Mouse (Mus musculus): Measurements from ENCODE around the gene Gmip.

Gmip gene

GRCm38 (mm10) chr8:69804537-69804936 lies 3.9 kb upstream of the Gmip start:
- DNase-seq, result no peak

DNA sequence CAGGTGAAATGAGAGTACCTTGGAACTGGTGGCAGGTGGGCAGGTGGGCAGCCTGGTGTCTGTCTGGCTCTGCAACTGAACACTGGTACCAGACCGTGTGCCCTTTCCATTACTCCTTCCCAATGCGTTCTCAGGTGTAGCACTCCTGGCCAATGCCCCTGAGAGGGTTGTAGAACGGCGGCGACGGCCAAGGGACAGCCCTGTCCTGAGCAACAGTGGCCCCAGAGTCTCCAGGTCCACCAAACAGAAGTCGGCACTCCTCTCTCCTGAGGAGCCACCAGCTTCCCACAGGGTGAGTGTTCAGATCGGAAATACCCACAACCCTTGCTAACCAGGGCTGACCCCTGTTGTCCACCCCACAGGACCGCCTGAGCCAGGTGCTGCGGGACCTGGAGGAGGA lies 3.4 kb upstream of the Gmip start:
- no peak for DNase-seq

DNA sequence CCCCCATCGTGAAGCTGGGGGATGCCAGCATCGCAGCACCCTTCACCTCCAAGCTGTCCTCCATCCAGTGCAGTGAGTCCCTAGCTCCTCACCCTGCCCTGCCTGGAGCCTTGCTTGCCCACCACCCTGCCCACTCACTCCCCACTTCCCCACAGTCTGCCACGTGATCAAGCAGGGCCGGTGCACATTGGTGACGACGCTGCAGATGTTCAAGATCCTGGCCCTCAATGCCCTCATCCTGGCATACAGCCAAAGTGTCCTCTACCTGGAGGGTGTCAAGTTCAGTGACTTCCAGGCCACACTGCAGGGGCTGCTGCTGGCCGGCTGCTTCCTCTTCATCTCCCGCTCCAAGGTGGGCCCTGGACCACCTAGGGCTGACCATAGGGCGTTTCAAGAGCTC lies 3.0 kb upstream of the Gmip start:
- DNase-seq, result no peak

- DNase-seq, result no peak
These were observed 1.2 kb upstream of the Gmip start for GRCm38 (mm10) chr8:69807236-69807635.

DNA sequence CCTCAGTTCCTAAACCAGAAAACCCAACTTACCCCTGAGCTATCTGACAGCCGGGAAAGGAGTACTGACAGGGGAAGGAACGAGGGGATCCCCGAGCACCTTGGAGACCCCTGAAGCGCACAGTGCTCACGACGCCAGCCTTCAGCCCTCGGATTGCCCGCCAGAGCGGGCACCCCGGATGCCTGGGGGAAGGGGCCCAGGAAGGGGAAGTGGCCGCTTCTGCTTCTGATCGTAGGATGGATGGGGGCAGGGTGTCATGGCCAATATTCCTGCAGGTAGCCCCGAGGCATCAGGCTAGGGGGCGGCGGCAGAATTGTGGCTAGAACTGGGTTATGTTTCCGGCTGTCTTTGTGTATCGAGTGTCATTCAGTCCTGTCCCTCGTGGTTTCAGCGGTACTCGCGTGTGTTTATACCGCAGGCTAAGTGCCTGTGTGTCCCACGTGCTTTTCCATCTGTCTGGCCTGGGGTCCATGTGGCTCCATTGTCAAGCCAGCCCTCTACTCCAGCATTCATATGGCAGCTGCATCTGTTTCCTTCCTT lies 455 bp downstream of the Gmip start:
- no peak for DNase-seq

GRCm38 (mm10) chr8:69809820-69810219 lies 1.3 kb downstream of the Gmip start:
- no peak for DNase-seq

DNA sequence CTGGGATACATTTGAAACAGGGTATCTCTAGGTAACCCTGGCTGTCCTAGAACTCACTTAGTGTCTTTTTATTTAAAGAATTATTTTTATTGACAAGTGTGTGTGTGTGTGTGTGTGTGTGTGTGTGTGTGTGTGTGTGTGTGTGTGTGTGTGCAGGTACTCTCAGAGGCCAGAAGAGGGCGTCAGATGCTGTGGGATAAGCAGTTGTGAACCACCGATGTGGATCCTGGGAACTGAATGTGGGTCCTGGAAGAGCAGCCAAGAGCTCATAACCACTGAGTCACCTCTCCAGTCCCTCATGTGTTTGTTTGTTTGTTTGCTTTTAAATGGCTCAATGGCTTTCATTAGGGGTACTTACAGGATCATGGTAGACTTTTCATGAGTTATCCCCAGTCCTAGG lies 6.4 kb downstream of the Gmip start:
- DNase-seq, result no peak

DNA sequence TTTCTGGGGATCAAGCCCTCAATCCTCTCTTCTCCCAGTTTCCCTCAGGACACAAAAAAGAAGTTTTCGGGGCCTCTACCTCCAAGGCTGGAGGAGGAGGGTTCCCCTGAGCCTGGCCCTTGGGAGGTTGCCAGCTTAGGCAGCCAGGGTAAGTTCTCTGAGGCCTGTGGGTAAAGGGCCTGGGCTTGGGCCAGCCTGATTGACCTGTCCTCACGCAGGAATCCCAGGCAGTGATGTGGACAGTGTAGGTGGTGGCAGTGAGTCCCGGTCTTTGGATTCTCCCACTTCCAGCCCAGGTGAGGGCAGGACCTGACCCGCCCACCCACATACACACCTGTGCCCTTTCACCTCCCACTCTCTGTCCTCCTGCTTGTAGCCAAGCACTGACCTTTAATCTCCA lies 6.9 kb downstream of the Gmip start:
- DNase-seq, result no peak

- DNase-seq, result no peak
These were observed 12.0 kb downstream of the Gmip start for GRCm38 (mm10) chr8:69820466-69820865.

DNA sequence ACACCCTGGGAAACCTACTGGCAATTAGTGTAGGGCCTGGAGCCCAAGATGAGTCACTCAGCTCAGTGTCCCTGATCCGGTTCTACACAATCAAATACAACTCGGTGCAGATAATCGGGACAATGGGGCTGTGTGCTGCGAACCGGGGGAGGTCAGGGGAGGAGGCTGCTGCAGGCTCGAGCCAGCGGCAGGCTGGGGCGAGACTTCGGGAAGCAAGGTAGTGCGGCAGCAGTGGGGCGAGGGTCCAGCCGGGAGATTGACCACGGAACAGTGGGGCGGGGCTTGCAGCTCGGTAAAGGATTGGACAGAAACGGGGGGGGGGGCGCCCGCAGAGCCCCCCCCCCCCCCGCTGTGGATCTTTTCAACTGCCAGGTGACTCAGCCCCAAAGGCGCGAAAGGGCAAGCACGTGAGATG lies 13.5 kb downstream of the Gmip start:
- DNase-seq, result no peak

DNA sequence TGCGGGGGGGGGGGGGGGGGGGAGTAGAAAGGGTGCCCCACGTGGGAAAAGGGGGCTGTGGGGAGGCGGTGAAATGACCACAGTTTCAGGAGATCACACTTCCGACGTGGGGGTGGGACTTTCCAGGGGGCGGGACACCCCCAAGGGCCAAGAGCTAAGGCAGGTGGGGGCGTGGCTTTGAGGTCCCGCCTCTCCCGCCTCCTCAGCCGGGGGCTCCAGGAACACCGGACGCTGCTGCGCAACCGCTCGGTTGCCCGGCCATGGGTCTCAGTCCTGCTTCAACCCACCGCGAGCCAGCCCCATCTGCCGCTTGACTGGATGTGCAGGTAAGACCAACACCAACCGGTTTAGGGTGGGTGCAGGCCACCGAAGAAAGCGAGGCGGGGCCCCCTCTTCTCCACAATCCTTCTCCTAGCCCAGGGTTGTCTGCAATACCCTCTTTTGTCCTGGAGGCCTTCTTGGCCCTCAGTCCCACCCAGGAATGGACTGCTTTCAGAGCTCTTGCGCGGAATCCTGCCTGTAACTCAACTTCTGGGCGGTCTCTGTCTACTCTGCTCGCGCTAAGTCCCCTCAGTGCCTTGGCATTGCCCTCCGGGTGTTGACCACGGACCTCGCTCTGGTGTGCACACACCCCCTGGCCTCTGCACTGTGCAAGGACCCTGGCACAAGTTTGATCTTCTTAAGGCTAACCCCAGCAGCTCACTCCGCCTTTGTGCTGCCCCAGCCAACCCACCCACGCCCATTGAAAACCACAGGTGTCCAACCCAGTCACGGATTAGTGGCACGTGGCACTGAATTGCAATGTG lies 14.1 kb downstream of the Gmip start, which contains the start of gene Lpar2:
TSS of gene Lpar2 (plus strand) at position 44 of the 806 bp plus-strand sequence.
- DNase-seq, result no peak

DNA sequence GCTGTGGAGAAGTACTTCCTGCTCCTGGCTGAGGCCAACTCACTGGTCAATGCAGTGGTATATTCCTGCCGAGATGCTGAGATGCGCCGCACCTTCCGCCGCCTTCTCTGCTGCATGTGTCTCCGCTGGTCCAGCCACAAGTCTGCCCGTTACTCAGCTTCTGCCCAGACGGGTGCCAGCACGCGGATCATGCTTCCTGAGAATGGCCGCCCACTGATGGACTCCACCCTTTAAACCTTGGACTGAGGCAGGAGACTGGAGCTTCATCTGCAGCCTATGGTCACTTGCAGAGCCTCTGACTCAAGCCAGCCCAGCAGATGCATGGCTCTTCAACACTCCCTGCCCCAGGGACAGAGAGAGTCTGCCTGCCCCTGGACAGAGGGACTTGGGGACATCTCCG lies 17.9 kb downstream of the Gmip start:
- no peak for DNase-seq

GRCm38 (mm10) chr8:69832298-69832853 lies 23.9 kb downstream of the Gmip start, which contains the start of gene Pbx4:
Gene Pbx4 (plus strand): TSS chr8:69832491.
- DNase-seq, result peak; percentile 77

- DNase-seq, result no peak
These were observed 28.7 kb downstream of the Gmip start for GRCm38 (mm10) chr8:69837057-69837682.

DNA sequence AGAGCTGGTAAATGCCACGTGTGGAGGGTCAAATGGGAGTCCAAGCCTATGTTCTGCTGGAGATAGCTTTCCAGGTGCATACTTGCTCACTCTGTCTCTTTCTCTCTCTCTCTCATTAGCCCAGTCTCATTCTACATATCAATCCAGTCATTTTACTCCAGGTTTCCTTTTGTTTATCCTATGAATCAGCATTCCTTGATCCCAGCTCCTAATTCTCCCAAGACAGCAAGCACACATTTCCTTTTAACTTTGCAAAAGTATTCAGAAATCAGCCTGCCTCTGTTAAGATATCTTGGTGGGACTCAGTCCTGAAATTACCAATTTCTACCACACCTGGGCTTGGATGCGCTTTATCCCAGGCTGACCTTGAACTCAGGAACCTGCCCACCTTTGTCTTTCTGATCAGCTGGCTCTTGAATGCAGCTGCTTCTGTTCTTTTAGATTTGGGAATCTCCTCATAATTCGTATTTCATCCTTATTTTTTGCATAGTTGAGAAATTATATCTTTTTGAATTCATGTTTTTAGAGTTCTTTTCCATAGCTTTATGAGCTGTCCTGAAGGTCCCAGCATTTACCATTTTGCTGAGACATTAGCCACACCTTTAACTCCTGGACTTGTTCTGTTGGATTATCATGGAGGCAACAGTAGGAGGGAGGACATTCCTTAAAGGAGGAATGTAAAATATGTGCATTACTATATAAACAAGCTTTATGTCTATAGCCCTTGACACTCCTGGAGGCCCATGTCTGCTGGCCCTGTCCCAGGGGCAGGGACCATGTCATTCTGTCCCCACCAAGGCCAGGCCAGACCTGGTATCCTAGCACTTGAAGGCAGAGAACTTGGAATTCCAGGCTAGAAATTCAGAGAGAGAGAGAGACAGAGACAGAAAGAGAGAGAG lies 38.9 kb downstream of the Gmip start:
- no peak for DNase-seq

GRCm38 (mm10) chr8:69848951-69849350 lies 40.5 kb downstream of the Gmip start:
- no peak for DNase-seq

- no peak for DNase-seq
These were observed 41.4 kb downstream of the Gmip start for GRCm38 (mm10) chr8:69849899-69850298.

GRCm38 (mm10) chr8:69850926-69851506 lies 42.5 kb downstream of the Gmip start:
- DNase-seq, result no peak

DNA sequence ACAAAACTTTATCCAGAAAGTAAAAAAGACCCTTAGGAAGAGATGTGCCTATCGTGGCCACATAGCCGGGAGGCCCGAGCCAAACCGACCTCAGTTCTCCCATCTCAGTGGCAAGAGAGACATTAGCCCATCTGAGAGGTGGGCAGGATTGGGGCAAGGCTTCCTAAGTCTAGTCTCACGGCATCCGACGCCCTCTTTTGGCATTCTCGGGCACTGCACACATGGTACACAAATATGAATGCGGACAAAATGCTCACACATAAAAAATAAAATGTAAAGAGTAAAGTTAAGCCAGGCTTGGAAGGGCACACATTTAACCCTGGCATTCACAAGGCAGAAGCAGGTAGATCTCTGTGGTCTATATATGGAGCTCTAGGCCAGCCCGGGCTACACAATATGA lies 45.4 kb downstream of the Gmip start:
- DNase-seq, result no peak

DNA sequence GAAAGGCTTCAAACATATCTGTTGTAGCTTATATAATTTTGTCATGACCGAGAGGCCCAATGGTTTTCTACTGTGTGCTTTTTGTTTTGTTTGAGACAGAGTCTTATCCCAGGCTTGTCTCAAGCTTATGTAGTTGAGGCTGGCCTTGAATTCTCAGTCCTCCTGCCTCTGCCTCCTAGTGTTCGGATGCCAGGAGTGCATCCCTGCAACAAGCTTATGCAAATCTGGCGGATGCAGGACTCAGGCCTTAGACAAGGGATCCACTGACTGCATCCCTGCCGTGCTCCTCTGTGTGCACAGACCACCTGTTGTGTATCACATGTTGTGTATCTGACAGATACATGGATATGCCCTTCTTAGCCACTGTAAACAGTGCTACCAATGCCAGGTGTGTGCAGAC lies 52.3 kb downstream of the Gmip start:
- DNase-seq, result no peak

DNA sequence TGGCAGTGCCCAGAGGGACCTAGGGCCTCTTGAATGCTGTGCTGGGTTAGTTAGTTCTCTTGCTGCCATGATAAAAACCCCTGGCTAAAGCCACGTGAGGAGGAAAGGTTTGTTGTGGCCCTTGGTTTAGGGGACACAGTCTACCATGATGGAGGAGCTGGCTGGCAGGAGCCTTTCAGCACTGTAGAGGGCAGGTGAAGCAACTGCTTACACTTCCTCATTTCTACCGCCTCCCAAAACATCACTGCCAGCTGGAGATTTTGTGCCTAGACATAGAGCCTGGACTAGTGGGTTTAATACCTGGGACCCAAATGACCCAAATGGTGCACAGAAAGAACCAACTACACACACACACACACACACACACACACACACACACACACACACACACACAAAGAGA lies 52.8 kb downstream of the Gmip start:
- DNase-seq, result no peak

GRCm38 (mm10) chr8:69863387-69864020 lies 55.0 kb downstream of the Gmip start:
- no peak for DNase-seq

All from cerebellum, adult 11 months (tissue).